ENCODE assay signal across 9 mouse cellular contexts in genomic region chr16:17496499-17497305, GRCm38 (mm10). TPM values are rescaled to one million over a fixed set of nuclear protein-coding genes. Genes with fewer than 3 reads are reported as not detected.
DNase-seq lines count a peak whose midpoint lies in the region; ATAC-seq and TF ChIP-seq lines count a peak whose summit lies in the region.
"Had no signal": no experiment of that assay in that cellular context is flagged by ENCODE, and none has a peak within 500 bp of the region (broad histone marks: within the 10 kb centered on the region; RNA-seq: fewer than 3 reads in every experiment).

No protein-coding gene starts in this region.

- no peak overlapping the region for H3K4me3 ChIP-seq in heart, embryonic 10.5 days
- H3K4me3 ChIP-seq in forebrain, embryonic 13.5 days = no peak overlapping the region
- no peak overlapping the region for H3K4me3 ChIP-seq in kidney, adult 2 months (ENCODE audit: insufficient read depth, low read depth, low read length)
- H3K4me3 ChIP-seq: erythroblast, embryonic 14.5 days had no signal

- H3K4me1 ChIP-seq in heart, embryonic 10.5 days = peaks cover 17% of the 10 kb centered on the region
- peaks cover 20% of the 10 kb centered on the region for H3K4me1 ChIP-seq in forebrain, embryonic 13.5 days
- H3K4me1 ChIP-seq in kidney, adult 2 months (ENCODE audit: control insufficient read depth, insufficient read depth, low read length) = no peaks in the 10 kb centered on the region

- TF ChIP-seq CTCF in kidney, adult 2 months (conservative IDR thresholded peaks at IDR 0.05; ENCODE audit: insufficient read depth, insufficient read length, low read depth, low read length) = no peak

- H3K9me3 ChIP-seq in heart, embryonic 10.5 days = no peaks in the 10 kb centered on the region
- no peaks in the 10 kb centered on the region for H3K9me3 ChIP-seq in forebrain, embryonic 13.5 days (replicated peaks)

- intact Hi-C loops in left cerebral cortex, postnatal 36 days (cut with DNase I) = no loop called here

- H3K4me2 ChIP-seq in forebrain, embryonic 13.5 days = no peak overlapping the region

- no peak overlapping the region; the same call in 1 of the 2 replicates for H3K27ac ChIP-seq in heart, embryonic 10.5 days
- peak overlapping the region; percentile 76 for H3K27ac ChIP-seq in forebrain, embryonic 13.5 days
- H3K27ac ChIP-seq in kidney, adult 2 months (ENCODE audit: insufficient read depth, low read depth, low read length) = 0 out of 2 replicates have a peak overlapping the region, but pooled peaks have one; percentile 12

- H3K27me3 ChIP-seq in heart, embryonic 10.5 days (ENCODE audit: insufficient read depth, poor library complexity, severe bottlenecking) = peaks cover 15% of the 10 kb centered on the region
- no peaks in the 10 kb centered on the region for H3K27me3 ChIP-seq in forebrain, embryonic 13.5 days
- no peaks in the 10 kb centered on the region for H3K27me3 ChIP-seq in kidney, adult 2 months (replicated peaks; ENCODE audit: control insufficient read depth, insufficient read depth, low read length)

- no peak for TF ChIP-seq POLR2A in kidney, adult 2 months (IDR thresholded peaks at IDR 0.05; ENCODE audit: low read depth, low read length)

- DNase-seq in heart, adult 18-20 months = peak; percentile 37 to 45
- no peak for DNase-seq in heart, embryonic 10.5 days (ENCODE audit: low spot score)
- peak; percentile 79 for DNase-seq in adipocyte (ENCODE audit: low spot score)
- peak; percentile 56 for DNase-seq in kidney, adult 2 months
- peak; percentile 89 for DNase-seq in left cerebral cortex, postnatal 36 days (ENCODE audit: low spot score in 2 of 2)
- DNase-seq in right cerebral cortex, postnatal 36 days (ENCODE audit: low spot score in 2 of 2) = peak; percentile 90 to 93

- WGBS in heart, embryonic 10.5 days = 55% methylated on average over 2 of the region's 2 CpGs
- WGBS in forebrain, embryonic 13.5 days = 52% methylated on average over 2 of the region's 2 CpGs
- WGBS in kidney, adult 2 months = 45% methylated on average over 2 of the region's 2 CpGs

- peak; percentile 63 for ATAC-seq in forebrain, embryonic 13.5 days
- ATAC-seq in megakaryocyte progenitor cell, adult 5-6 weeks (replicated peaks; ENCODE audit: poor library complexity) = no peak

- no peak overlapping the region for H3K9ac ChIP-seq in forebrain, embryonic 13.5 days

- H3K36me3 ChIP-seq in heart, embryonic 10.5 days = no peaks in the 10 kb centered on the region
- H3K36me3 ChIP-seq in forebrain, embryonic 13.5 days (ENCODE audit: poor library complexity, severe bottlenecking) = no peaks in the 10 kb centered on the region
- no peaks in the 10 kb centered on the region for H3K36me3 ChIP-seq in kidney, adult 2 months (ENCODE audit: control insufficient read depth, insufficient read depth, low read length)

RNA-seq across cellular contexts. Expression of gene Aifm3, which starts 7.3 kb away (rescaled TPM):
- under 1 TPM in 1 of 2 experiments, not detected in 1; 0.18 TPM for total RNA-seq in heart, adult 18-20 months (2021)
- polyA plus RNA-seq in heart, embryonic 10.5 days (2016; fragmentation: Nextera tagmentation; extraction: Ambion mirVana) = 0.71 and 0.97 TPM in 2 replicates
- 8.6 and 10.4 TPM in 2 replicates for polyA plus RNA-seq in forebrain, embryonic 13.5 days (2015; fragmentation: Nextera tagmentation; extraction: Ambion mirVana)
- 11.7 and 14.8 TPM in 2 replicates for polyA plus RNA-seq in kidney, adult 2 months (2012; rRNA removed)
- total RNA-seq in left cerebral cortex, postnatal 36 days (2021) = 100 to 1,000 TPM; 105 to 133 TPM
- total RNA-seq in megakaryocyte progenitor cell, adult 5-6 weeks (2015) = not detected in 2 replicates
- total RNA-seq in megakaryocyte progenitor cell, adult 5-6 weeks (2017) = not detected in 2 replicates
- polyA plus RNA-seq: erythroblast, embryonic 14.5 days had no signal

RNA-seq across cellular contexts. Expression of gene Lztr1, which starts 11.8 kb away (rescaled TPM):
- total RNA-seq in heart, adult 18-20 months (2021) = 10 to 100 TPM; 31.8 to 32.1 TPM
- polyA plus RNA-seq in heart, embryonic 10.5 days (2016; fragmentation: Nextera tagmentation; extraction: Ambion mirVana) = 60.0 and 69.8 TPM in 2 replicates
- 102 and 110 TPM in 2 replicates for polyA plus RNA-seq in forebrain, embryonic 13.5 days (2015; fragmentation: Nextera tagmentation; extraction: Ambion mirVana)
- polyA plus RNA-seq in kidney, adult 2 months (2012; rRNA removed) = 295 and 386 TPM in 2 replicates
- total RNA-seq in left cerebral cortex, postnatal 36 days (2021) = 100 to 1,000 TPM; 151 to 156 TPM
- 25.1 and 25.7 TPM in 2 replicates for total RNA-seq in megakaryocyte progenitor cell, adult 5-6 weeks (2015)
- 29.5 and 40.4 TPM in 2 replicates for total RNA-seq in megakaryocyte progenitor cell, adult 5-6 weeks (2017)

RNA-seq across cellular contexts. Expression of gene Thap7, which starts 34.2 kb away (rescaled TPM):
- 10 to 100 TPM; 13.5 to 13.6 TPM for total RNA-seq in heart, adult 18-20 months (2021)
- 40.8 and 48.4 TPM in 2 replicates for polyA plus RNA-seq in heart, embryonic 10.5 days (2016; fragmentation: Nextera tagmentation; extraction: Ambion mirVana)
- 58.3 and 59.2 TPM in 2 replicates for polyA plus RNA-seq in forebrain, embryonic 13.5 days (2015; fragmentation: Nextera tagmentation; extraction: Ambion mirVana)
- polyA plus RNA-seq in kidney, adult 2 months (2012; rRNA removed) = 103 and 115 TPM in 2 replicates
- total RNA-seq in left cerebral cortex, postnatal 36 days (2021) = 10 to 100 TPM; 42.9 to 49.3 TPM
- 8.9 and 11.8 TPM in 2 replicates for total RNA-seq in megakaryocyte progenitor cell, adult 5-6 weeks (2015)
- 26.4 and 28.9 TPM in 2 replicates for total RNA-seq in megakaryocyte progenitor cell, adult 5-6 weeks (2017)

RNA-seq across cellular contexts. Expression of gene Crkl, which starts 44.9 kb away (rescaled TPM):
- total RNA-seq in heart, adult 18-20 months (2021) = 10 to 100 TPM; 28.9 to 29.4 TPM
- polyA plus RNA-seq in heart, embryonic 10.5 days (2016; fragmentation: Nextera tagmentation; extraction: Ambion mirVana) = 52.6 and 68.9 TPM in 2 replicates
- 102 and 108 TPM in 2 replicates for polyA plus RNA-seq in forebrain, embryonic 13.5 days (2015; fragmentation: Nextera tagmentation; extraction: Ambion mirVana)
- polyA plus RNA-seq in kidney, adult 2 months (2012; rRNA removed) = 34.4 and 43.3 TPM in 2 replicates
- total RNA-seq in left cerebral cortex, postnatal 36 days (2021) = 10 to 100 TPM; 30.8 to 34.0 TPM
- total RNA-seq in megakaryocyte progenitor cell, adult 5-6 weeks (2015) = 24.6 and 25.9 TPM in 2 replicates
- 17.8 and 18.5 TPM in 2 replicates for total RNA-seq in megakaryocyte progenitor cell, adult 5-6 weeks (2017)

Comparison
In these comparisons a context has a peak if more than half of its experiments do, and no peak if none do; other contexts are left out.
1. RNA of gene Aifm3, which starts 7.3 kb away (total RNA-seq): 105 to 133 TPM in left cerebral cortex, postnatal 36 days; 0.18 TPM in heart, adult 18-20 months and not detected in megakaryocyte progenitor cell, adult 5-6 weeks; every median in the first group is over 10 times any median in the second.